Mouse (Mus musculus): ENCODE results near the gene Pold1.

- TF ChIP-seq CTCF (IDR thresholded peaks at IDR 0.05; ENCODE audit: insufficient read depth, low read depth, low read length), result no peak
- no peak for TF ChIP-seq POLR2A (IDR thresholded peaks at IDR 0.05; ENCODE audit: insufficient read depth, low read depth, low read length)
Observed at GRCm38 (mm10) chr7:44564486-44564885, 15.8 kb upstream of the Pold1 start.
